Mouse (Mus musculus): Measurements from ENCODE around the gene Ccdc105.

Ccdc105 gene

DNA sequence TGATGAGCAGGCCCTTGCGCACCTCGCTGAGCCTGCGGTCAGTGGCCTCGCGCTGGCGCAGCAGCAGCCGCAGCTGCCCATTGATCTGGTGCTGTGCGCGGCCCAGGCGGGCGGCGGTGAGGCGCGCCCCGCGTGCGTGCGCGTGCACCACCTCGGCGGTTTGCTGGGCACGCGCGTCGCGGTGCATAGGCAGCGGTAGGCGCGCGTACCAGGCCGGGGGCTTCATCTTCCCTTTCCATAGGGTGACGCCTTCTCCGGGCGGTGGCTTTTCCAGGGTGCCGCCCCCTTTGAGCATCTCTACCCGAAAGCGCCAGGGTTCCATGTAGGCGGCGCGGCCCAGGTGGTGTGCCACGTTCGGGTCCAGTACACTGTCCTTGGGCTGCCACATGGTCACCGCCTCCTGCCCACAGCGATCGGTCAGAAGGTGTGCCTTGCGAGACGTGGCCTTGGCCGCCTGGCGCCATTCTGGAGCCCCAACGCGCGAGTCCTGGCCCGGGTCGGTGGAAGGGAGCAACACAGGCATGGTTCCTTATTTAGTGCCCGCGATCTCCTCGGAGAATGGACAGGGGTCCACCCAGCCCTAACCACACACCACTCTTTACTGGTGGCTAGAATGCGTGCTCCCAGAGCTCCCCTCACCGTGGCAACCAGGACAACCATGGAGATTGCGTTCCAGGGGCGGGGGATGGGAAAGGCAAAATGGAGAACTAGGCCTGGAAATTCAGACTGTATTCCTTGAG lies at the start of gene Ccdc105:
Ccdc105 (minus strand) TSS at position 614 of the 740 bp plus-strand sequence.
- ChIA-PET POLR2A (interaction anchor here in 1 of 4 experiments (0.7 kb wide), 1 partner anchor 288 kb away, joined by 3 read pairs; the partner anchor contains the start of gene Pdxk), CTCF (no interaction called here)

DNA sequence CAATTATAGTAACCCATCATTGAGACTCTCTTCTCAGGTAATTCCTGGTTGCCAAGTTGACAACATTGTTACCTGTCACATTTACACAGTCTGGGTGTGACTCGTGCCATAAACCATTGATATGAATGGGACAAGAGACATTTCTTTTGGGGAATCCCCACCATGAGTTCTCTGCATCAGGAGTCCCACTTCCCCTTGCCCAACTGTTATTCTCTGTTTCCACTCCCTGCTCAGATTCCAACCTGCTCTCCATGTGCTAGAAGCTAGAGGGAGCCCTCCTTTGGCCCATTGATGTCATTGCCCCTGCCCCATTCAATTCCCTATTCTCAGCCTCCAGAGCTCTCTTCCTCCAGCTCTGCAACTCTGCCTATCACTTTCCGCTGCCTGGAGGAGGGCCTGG lies 48.6 kb upstream of the Ccdc105 start:
- POLR2A ChIA-PET: interaction anchor here in 1 of 4 experiments (1.6 kb wide), 1 partner anchor 9 kb away, joined by 4 read pairs; no protein-coding TSS in a partner anchor

DNA sequence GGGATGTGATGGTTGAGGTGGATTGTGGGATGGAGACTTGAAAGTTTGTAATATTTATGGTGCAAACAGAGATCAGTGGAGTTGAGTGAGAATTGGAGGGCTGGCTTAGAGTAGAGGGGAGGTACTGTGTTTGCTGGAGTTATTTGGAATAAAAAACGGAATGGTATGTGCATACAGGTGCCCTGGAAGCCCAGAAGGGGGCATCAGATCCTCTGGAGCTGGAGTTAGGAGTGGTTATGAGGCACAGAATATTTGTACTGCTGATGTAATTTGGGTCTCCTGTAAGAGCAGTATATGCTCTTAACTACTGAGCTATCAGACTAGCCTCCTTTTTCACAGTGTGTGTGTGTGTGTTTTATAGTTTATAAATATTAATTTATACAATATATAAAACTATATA lies 37.7 kb upstream of the Ccdc105 start:
- POLR2A ChIA-PET: interaction anchor here in 1 of 4 experiments (0.6 kb wide), 1 partner anchor 12 kb away, joined by 4 read pairs; no protein-coding TSS in a partner anchor
- CTCF ChIA-PET: no interaction called here

More for the DNA sequence above, 48.6 kb upstream of the Ccdc105 start:
- CTCF ChIA-PET: interaction anchor here in 1 of 4 experiments (0.6 to 1.0 kb wide), 2 partner anchors 44 to 84 kb away, joined by 3 to 5 read pairs; no protein-coding TSS in a partner anchor

DNA sequence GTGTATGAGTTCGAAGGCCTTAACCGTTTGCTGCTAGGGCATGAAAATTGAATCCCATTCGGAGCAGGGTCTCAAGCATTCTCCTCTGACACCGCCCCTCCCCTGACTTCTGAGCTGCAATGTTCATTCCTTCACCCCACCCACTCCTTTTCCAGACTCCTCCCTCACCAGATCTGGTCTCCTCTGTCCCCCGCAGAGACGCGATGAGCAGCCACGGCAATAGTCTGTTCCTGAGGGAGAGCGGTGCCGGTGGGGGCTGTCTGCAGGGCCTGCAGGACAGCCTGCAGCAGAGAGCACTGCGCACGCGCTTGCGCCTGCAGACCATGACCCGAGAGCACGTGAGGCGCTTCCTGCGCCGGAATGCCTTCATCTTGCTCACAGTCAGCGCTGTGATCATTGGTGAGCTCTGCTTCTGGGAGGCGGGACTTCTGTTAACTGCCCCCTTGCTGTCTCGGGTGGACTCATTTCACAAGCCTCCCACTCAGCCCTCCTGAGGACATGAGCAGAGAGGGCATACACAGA lies 34.8 kb upstream of the Ccdc105 start:
- ChIA-PET CTCF (no interaction called here), POLR2A (interaction anchor here in 1 of 4 experiments (1.7 kb wide), 1 partner anchor 40 kb away, joined by 6 read pairs; no protein-coding TSS in a partner anchor)

DNA sequence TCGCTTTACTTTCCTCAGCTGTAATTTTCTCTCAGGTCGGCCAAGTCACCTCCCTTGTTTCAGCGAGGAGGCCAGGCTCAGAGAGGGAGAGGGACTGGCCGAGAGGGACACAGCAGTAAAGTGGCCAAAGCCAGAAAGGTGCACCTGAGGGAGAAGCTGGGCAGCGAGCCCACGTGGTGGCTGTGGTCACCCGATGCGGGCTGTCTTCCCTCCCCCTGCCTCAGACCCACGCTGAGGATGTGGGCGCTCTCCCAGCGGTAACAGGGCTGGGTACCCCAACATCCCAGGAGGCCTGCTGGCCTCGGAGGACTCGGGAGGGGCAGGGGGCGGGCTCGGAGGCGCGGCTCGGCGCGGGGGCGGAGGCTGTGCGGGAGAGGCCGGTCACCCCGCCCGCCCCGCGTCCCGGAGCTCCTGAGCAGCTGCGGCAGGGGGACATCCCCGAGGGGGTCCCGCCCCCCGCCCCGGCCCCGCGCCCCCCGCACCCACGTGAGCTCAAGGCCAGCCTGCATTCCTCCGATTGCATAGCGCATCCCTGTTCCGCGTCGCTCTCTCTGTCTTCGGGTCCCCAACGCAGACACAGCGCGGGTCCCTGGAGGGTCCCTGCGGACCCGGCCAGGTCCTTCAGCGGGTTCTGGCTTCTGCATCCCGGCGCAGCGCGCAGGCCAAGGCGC lies 27.3 kb upstream of the Ccdc105 start, which contains the start of gene Slc1a6:
Slc1a6 (plus strand) TSS at position 516 of the 671 bp plus-strand sequence.
- ChIA-PET CTCF (no interaction called here), POLR2A (interaction anchor here in 2 of 4 experiments (0.8 to 1.2 kb wide), 3 partner anchors 9 to 32 kb away, joined by 3 to 4 read pairs (median 3); no protein-coding TSS in a partner anchor)

DNA sequence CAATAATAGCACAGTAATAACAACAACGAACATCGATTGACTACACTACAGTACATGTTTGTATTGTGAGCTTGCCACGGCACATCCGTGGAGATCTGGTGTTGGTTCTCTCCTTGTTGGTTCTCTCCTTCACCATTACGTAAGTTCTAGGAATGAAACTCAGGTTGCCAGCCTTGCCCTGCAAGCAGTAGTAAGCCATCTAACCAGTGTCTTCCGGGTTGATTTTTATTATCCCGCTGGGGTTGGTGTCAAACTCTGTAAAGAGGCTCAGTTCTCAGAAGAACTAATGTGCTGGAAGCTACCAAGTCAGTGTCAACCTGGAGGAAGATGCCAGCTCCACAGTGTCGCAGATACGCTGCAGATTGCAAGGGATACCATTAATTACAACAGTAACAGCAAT lies 26.7 kb upstream of the Ccdc105 start:
- POLR2A ChIA-PET: interaction anchor here in 2 of 4 experiments (0.8 to 1.2 kb wide), 3 partner anchors 8 to 32 kb away, joined by 3 to 4 read pairs (median 3); no protein-coding TSS in a partner anchor
- CTCF ChIA-PET: no interaction called here

DNA sequence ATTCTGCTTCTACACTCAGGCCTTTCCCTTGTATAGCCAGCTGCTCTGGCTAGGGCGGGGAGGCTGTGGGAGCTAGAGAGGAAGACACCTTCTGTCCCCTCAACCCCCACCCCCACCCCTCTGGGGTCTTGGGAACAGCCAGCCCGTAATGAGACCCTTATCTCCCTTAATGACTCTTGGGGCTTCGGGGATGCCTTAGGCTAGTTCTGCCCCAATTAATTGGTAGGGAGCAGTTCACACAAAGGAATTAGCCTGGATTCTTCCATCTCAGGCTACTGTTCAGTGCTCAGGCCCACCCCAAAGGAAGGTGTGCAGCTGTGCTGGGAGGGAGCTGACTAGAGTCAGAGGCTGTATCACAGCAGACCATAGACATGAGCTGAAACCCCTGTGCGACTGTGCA lies 23.0 kb upstream of the Ccdc105 start:
- POLR2A ChIA-PET: interaction anchor here in 1 of 4 experiments (0.6 kb wide), 1 partner anchor 35 kb away, joined by 4 read pairs; no protein-coding TSS in a partner anchor
- CTCF ChIA-PET: no interaction called here

DNA sequence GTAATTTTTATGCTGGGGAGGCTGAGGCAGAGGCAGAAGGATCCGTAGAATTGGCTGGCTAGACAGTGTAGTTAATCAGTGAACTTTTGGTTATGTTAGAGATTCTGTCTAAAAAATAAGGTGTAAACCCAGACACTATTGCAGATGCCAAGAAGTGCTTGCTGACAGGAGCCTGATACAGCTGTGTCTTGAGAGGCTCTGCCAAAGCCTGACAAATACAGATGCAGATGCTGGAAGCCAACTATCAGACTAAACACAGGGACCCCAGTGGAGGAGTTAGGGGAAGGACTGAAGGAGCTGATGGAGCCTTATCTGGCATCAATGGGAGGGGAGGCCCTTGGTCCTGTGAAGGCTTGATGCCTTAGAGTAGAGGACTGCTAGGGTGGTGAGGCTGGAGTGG lies 12.7 kb upstream of the Ccdc105 start:
- ChIA-PET CTCF (interaction anchor here in 1 of 4 experiments (0.6 to 0.8 kb wide), 2 partner anchors 10 to 884 kb away, joined by 3 read pairs; no protein-coding TSS in a partner anchor), POLR2A (no interaction called here)

DNA sequence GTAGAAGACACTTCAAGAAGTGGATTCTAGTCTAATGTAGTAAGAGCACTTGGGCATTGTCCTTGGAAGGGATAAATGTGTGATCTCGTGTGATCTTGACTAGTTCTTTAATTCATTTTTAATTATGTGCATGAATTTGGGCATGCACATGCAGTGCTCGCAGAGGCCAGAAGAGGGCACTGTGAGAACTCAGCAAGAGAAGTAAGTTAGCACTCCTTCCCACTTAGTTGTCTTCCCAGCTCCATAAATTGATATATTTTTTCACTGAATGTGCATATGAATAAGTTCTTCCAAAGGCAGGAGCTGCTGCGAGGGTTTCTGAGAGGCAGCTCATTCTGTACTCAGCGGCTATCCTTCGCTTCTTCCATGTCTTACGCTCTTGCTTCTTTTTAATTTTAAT lies 3.2 kb upstream of the Ccdc105 start:
- CTCF ChIA-PET: interaction anchor here in 3 of 4 experiments (0.6 to 2.4 kb wide), 13 partner anchors 8 to 384 kb away, joined by 3 to 16 read pairs (median 4); no protein-coding TSS in a partner anchor

DNA sequence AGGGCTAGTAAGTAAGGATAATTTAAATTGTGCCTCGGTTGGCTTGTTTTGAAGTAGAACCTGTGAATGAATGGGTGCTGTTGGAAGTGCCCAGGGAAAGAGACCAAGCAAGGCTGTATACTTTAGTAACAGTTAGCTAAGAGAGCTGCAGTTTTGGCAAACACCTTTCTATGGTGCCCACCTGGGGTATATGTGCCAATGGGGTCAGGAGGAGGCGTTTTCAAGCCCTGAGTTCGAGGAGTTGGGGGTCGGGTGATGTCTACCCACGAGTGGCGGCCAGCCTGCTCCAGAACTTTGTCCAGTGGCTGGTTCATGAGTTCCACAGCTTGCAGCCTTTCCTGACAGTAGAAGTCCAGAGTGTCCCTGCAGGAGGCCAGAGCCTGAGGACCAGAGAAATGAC lies 3.9 kb downstream of the Ccdc105 start:
- CTCF ChIA-PET: interaction anchor here in 1 of 4 experiments (0.7 kb wide), 1 partner anchor 367 kb away, joined by 4 read pairs; no protein-coding TSS in a partner anchor

More for the DNA sequence above, 3.2 kb upstream of the Ccdc105 start:
- POLR2A ChIA-PET: interaction anchor here in 2 of 4 experiments (0.6 to 1.3 kb wide), 6 partner anchors 15 to 779 kb away, joined by 3 to 5 read pairs (median 4); partner anchors contain the start of gene Icosl (in 1 of the 2)

DNA sequence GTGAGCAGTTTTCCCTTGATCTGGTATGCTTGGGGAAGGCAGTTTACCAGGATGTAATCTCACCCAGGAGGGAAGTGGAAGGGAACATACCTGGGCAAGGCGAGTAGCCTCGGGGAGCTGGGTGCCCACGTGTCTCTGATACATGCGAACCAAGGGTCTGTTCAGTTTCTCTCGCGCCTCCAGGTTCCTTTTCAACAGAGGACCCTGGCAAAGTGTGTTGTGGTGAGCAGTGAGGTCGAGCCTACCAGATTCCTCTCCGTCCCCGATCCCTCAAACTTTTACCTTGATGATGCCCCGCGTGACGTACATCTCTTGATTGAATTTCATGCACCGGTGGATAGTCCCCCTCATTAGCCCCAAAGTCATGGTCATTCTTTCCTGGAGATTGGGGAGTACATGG lies 4.7 kb downstream of the Ccdc105 start:
- CTCF ChIA-PET: interaction anchor here in 1 of 4 experiments (1.3 to 1.7 kb wide), 2 partner anchors 8 to 207 kb away, joined by 3 to 7 read pairs; no protein-coding TSS in a partner anchor

More for the DNA sequence above, 3.9 kb downstream of the Ccdc105 start:
- POLR2A ChIA-PET: no interaction called here

DNA sequence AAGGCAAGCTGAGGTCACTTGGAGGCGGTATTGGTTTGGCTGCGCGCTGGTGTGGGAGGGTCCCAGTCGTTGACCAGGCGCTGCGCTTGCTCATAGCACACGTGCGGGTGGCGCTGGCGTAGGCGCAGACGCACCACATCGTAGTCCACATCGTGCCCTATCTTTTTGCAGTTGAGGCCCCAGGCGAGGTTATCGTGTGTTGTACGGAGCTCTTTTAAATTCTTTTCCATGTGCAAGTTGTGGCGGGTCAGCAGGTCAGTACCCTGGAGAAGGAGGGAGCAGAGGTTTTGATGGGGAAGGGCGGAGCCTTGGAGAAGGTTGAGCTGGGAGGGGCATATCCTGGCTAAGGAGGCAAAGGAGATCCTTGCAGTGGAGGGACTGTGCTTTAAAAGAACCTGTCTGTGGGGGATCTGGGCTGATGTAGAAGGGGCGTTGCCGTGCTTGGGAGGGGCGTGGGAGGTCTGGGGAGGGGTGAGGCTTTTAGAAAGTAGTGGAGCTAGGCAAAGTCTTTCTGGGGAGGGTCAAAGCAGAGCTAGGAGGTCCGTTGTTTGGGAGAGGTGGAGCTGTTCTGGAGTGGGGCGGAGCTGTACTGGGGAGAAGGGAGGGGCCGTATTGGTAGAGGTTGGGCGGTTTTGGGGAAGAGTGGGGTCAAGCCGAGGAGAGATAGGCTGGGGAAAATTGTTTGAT lies 5.7 kb downstream of the Ccdc105 start:
- POLR2A ChIA-PET: interaction anchor here in 2 of 4 experiments (0.8 to 1.7 kb wide), 9 partner anchors 26 to 957 kb away, joined by 3 to 6 read pairs (median 3); partner anchors contain the start of genes Slc1a6 (in 2 of the 2), Bsg (in 1 of the 2), Cdc34 (in 1 of the 2) and Ilvbl (in 1 of the 2)
- CTCF ChIA-PET: interaction anchor here in 2 of 4 experiments (1.0 to 2.6 kb wide), 9 partner anchors 9 to 282 kb away, joined by 3 to 16 read pairs (median 4); partner anchors contain the start of gene Pdxk (in 1 of the 2)

More for the DNA sequence above, 4.7 kb downstream of the Ccdc105 start:
- POLR2A ChIA-PET: interaction anchor here in 2 of 4 experiments (1.0 to 1.7 kb wide), 4 partner anchors 25 to 39 kb away, joined by 3 to 6 read pairs (median 3); partner anchors contain the start of gene Slc1a6 (in 2 of the 2)

DNA sequence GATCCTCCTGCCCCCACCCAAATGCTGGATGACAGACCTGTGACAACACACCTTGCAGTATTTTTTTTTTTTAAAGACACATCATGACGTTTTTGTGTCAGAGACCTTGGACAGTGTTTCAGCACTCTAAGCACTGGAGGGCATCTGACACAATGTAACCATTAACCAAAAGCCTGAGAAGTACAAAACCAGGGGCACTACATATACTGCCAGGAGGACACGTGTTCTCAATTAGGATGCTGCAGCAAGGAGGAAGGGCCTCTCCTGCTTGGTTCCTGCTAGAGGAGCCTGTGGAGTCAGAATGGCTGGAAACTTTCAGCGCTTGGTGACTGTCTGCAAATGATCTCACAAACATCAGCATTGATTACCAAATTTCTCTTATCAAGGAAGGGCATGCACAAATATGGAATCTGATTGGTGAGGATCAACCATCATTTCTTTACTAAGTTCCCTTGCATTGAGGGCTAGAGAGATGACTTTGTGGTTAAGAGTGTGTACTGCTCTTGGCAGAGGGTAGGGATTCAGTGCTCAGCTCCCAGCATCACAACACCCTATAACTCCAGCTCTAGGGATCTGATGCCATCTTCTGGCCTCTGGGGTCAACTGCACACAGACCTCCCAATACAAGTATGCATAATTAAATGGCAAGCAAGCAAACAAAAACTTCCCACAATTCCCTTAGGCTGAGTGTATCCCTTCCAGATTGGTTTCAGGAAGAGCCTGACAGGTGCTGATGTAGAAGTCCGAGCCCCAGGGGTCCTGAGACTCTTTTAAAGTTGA lies 7.2 kb downstream of the Ccdc105 start:
- ChIA-PET POLR2A (interaction anchor here in 2 of 4 experiments (0.5 to 0.7 kb wide), 2 partner anchors 61 to 1489 kb away, joined by 3 read pairs; no protein-coding TSS in a partner anchor), CTCF (interaction anchor here in 3 of 4 experiments (0.5 to 2.6 kb wide), 14 partner anchors 10 to 379 kb away, joined by 3 to 16 read pairs (median 4); no protein-coding TSS in a partner anchor)

DNA sequence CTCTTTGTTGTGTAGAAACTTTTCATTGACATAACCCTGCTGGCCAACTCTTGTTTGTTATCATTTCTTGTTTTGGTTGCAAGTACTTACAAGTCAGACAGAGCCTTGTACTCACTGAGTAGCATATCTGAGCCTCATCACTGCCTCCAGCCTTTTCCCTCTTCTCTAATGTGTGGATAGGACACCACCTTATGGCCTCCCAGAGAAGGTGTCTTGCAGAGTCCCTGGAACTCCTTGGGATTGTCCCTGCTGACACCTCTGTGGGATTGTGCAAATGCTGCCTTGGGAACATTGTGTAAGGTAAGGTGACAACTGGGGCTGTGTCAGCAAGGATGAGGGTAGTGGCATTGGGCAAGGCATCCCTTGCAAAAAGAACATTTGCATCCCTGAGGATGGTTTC lies 9.1 kb downstream of the Ccdc105 start:
- POLR2A ChIA-PET: no interaction called here
- CTCF ChIA-PET: interaction anchor here in 1 of 4 experiments (0.8 to 0.9 kb wide), 2 partner anchors 262 to 363 kb away, joined by 3 read pairs; no protein-coding TSS in a partner anchor

DNA sequence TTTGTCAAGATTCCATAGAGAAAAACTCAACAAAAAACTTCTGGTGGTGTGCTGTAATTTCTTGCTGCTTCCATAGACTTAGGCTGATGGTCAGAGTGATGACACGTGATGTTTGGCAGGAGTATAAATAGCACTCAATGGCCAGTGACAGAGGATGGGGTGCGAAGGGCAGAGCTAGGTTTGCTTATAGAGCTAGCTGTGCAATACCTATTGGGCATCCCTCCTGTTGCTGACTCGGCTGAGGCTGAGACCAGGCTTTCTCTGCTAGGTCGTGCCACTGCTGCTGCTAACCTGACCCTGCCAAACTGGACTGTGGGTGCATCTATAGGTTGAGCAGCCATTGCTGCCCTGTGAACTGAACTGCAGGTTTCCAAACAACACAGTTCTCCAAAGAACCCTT lies 13.0 kb downstream of the Ccdc105 start:
- POLR2A ChIA-PET: no interaction called here
- CTCF ChIA-PET: no interaction called here

DNA sequence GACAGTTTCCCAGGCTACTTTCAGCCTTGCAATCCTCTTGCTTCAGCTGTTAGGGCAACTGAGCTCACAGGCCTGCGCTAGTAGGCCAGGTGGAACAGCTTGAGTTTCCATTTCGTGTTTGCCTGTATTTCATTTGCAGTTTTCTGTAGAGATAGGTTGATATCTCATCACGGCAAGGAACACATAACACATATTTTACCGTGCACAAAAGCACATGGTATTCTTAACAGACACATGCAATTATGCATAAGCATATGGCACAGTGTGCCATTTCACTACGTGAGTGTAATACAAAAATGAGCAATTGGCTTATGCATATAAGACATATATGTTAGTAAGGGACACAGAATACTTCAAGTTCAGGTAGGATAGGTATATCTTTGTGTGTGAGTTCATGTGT lies 25.0 kb downstream of the Ccdc105 start:
- CTCF ChIA-PET: interaction anchor here in 2 of 4 experiments (0.6 to 0.7 kb wide), 3 partner anchors 148 to 509 kb away, joined by 3 to 4 read pairs (median 3); no protein-coding TSS in a partner anchor
- POLR2A ChIA-PET: no interaction called here

DNA sequence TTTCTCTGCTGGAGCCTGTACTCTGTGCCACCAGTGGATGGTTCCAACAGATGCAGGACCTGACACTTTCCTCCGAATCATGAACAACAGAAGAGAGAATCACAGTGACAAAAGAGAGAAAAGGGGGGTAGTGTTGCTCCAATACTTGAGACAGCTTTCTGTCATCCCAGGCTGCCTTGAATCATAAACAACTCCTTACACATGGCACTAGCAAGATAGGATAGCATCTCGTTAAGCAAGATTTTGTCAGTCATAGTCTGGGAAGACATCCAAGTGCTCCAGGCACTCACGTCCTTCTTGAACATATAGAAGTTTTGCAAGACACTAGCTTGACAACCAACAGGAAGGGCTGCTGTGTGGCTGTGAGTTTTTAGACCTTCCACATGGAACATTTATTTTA lies 25.8 kb downstream of the Ccdc105 start:
- POLR2A ChIA-PET: no interaction called here
- CTCF ChIA-PET: no interaction called here

Measured in embryonic stem cell, embryonic (primary cell).